Mouse (Mus musculus): ENCODE data around the gene Nfatc2. TPM values are rescaled to one million over a fixed set of nuclear protein-coding genes. Genes with fewer than 3 reads are reported as not detected.
A peak's percentile ranks its signal among the peaks of the same experiment; 100 is the strongest.

Nfatc2 gene
- total and polyA plus RNA-seq, 2 experiments from 2014 or later, result 7.3 to 7.4 TPM

GRCm38 (mm10) chr2:168532061-168532833, 69.2 kb downstream of the Nfatc2 start:
- H3K9ac ChIP-seq (replicated peaks; ENCODE audit: low read depth, low read length), result no peak overlapping the region
- 69% methylated on average over 15 of the region's 15 CpGs for WGBS
- H3K9me3 ChIP-seq (replicated peaks; ENCODE audit: control insufficient read depth, low read length), result no peaks in the 10 kb centered on the region
- no peaks in the 10 kb centered on the region for H3K27me3 ChIP-seq (ENCODE audit: control insufficient read depth, insufficient read depth, low read length)
- H3K4me3 ChIP-seq (ENCODE audit: low read depth, low read length), result no peak overlapping the region
- H3K4me1 ChIP-seq (ENCODE audit: control insufficient read depth, insufficient read depth), result no peaks in the 10 kb centered on the region
- no peak for ATAC-seq (ENCODE audit: insufficient read depth, low read depth)
- DNase-seq (ENCODE audit: low spot score), result no peak
- H3K27ac ChIP-seq (ENCODE audit: low read depth), result no peak overlapping the region
- TF ChIP-seq CTCF (IDR thresholded peaks at IDR 0.05; ENCODE audit: low read depth), result no peak
- TF ChIP-seq EP300 (IDR thresholded peaks at IDR 0.05; ENCODE audit: low read depth), result no peak
- H3K4me2 ChIP-seq (ENCODE audit: low read depth, low read length), result no peak overlapping the region
- H3K36me3 ChIP-seq (replicated peaks; ENCODE audit: control insufficient read depth, insufficient read depth, low read length), result peaks cover 18% of the 10 kb centered on the region

- Histone ChIP-seq H3K36me3 (replicated peaks; ENCODE audit: control insufficient read depth, insufficient read depth, low read length) (no peaks in the 10 kb centered on the region; the same call in 1 of the 2 replicates), H3K9ac (replicated peaks; ENCODE audit: low read depth, low read length) (no peak overlapping the region), H3K27ac (ENCODE audit: low read depth) (no peak overlapping the region), H3K4me1 (ENCODE audit: control insufficient read depth, insufficient read depth) (peaks cover 9% of the 10 kb centered on the region), H3K4me3 (ENCODE audit: low read depth, low read length) (no peak overlapping the region), H3K9me3 (replicated peaks; ENCODE audit: control insufficient read depth, low read length) (0 out of 2 replicates have a peak, but pooled peaks cover 4% of the 10 kb centered on the region), H3K4me2 (ENCODE audit: low read depth, low read length) (no peak overlapping the region), H3K27me3 (ENCODE audit: control insufficient read depth, insufficient read depth, low read length) (no peaks in the 10 kb centered on the region)
- no peak for ATAC-seq (ENCODE audit: insufficient read depth, low read depth)
- TF ChIP-seq EP300 (IDR thresholded peaks at IDR 0.05; ENCODE audit: low read depth) (no peak), CTCF (IDR thresholded peaks at IDR 0.05; ENCODE audit: low read depth) (no peak)
- no peak for DNase-seq (ENCODE audit: low spot score)
- WGBS, result 88% methylated on average over 8 of the region's 8 CpGs
These were observed 72.9 kb downstream of the Nfatc2 start for GRCm38 (mm10) chr2:168528551-168528950.

GRCm38 (mm10) chr2:168527430-168527792, 74.0 kb downstream of the Nfatc2 start:
- TF ChIP-seq CTCF (IDR thresholded peaks at IDR 0.05; ENCODE audit: low read depth) (no peak), EP300 (IDR thresholded peaks at IDR 0.05; ENCODE audit: low read depth) (no peak)

DNA sequence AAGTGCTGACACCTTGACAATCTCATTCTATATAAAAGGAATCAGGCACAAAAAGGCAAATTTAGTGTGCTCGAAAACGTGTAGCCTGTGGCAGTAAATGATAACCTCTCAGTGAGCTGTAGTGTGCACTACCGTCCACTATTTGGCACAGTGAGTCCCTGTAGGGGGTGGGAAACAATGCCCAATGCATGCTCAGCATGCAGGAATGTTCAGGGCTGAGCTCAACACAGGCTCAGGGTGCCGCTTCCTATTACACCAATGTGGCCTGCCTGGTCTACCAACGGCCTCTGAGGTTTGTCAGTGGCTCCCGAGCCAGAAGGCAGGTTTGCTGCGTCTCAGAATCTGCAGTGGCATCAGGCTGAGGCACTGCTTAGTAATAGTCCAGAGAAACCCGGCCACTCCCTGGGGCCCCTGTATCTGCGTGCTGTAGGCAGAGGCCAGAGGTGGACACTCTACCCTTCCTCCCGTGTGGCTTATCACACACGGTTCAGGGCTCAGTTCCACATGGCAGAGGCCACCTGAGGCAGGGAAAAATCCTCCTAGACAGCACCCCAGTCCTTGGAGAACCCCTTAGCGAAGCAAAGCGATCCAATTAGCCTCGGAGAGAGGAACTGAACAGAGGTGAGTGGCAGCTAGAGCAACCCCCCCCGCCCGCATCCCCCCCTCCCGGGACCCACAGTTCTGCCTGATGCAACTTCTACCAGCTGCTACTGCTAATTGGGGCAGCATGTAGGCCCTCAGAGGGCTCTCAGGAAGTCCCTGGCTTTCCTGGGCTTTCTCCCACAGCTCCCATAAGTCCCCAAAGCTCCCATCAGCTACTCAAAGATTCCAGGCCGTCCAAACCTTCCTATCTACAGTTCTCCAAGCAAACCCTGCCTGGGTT, 74.7 kb downstream of the Nfatc2 start:
- Histone ChIP-seq H3K27ac (ENCODE audit: low read depth) (no peak overlapping the region), H3K36me3 (replicated peaks; ENCODE audit: control insufficient read depth, insufficient read depth, low read length) (peaks cover 15% of the 10 kb centered on the region; the same call in 1 of the 2 replicates), H3K9ac (replicated peaks; ENCODE audit: low read depth, low read length) (no peak overlapping the region), H3K27me3 (ENCODE audit: control insufficient read depth, insufficient read depth, low read length) (no peaks in the 10 kb centered on the region), H3K9me3 (replicated peaks; ENCODE audit: control insufficient read depth, low read length) (0 out of 2 replicates have a peak, but pooled peaks cover 4% of the 10 kb centered on the region), H3K4me3 (ENCODE audit: low read depth, low read length) (no peak overlapping the region), H3K4me1 (ENCODE audit: control insufficient read depth, insufficient read depth) (peaks cover 9% of the 10 kb centered on the region), H3K4me2 (ENCODE audit: low read depth, low read length) (no peak overlapping the region)
- WGBS, result 83% methylated on average over 18 of the region's 18 CpGs
- ATAC-seq (ENCODE audit: insufficient read depth, low read depth) (no peak), DNase-seq (ENCODE audit: low spot score) (no peak)
- no peak for TF ChIP-seq CTCF (IDR thresholded peaks at IDR 0.05; ENCODE audit: low read depth)
- TF ChIP-seq EP300 (IDR thresholded peaks at IDR 0.05; ENCODE audit: low read depth), result no peak

More at GRCm38 (mm10) chr2:168527430-168527792, 74.0 kb downstream of the Nfatc2 start:
- H3K27ac ChIP-seq (ENCODE audit: low read depth), result no peak overlapping the region
- WGBS, result 88% methylated on average over 10 of the region's 10 CpGs
- 0 out of 2 replicates have a peak, but pooled peaks cover 4% of the 10 kb centered on the region for H3K9me3 ChIP-seq (replicated peaks; ENCODE audit: control insufficient read depth, low read length)
- H3K4me1 ChIP-seq (ENCODE audit: control insufficient read depth, insufficient read depth), result peaks cover 9% of the 10 kb centered on the region
- ATAC-seq (ENCODE audit: insufficient read depth, low read depth) (no peak), DNase-seq (ENCODE audit: low spot score) (no peak)
- H3K27me3 ChIP-seq (ENCODE audit: control insufficient read depth, insufficient read depth, low read length), result no peaks in the 10 kb centered on the region
- 0 out of 2 replicates have a peak, but pooled peaks cover 9% of the 10 kb centered on the region for H3K36me3 ChIP-seq (replicated peaks; ENCODE audit: control insufficient read depth, insufficient read depth, low read length)
- H3K4me2 ChIP-seq (ENCODE audit: low read depth, low read length), result no peak overlapping the region
- H3K4me3 ChIP-seq (ENCODE audit: low read depth, low read length), result no peak overlapping the region
- no peak overlapping the region for H3K9ac ChIP-seq (replicated peaks; ENCODE audit: low read depth, low read length)

GRCm38 (mm10) chr2:168525391-168526154, 75.9 kb downstream of the Nfatc2 start:
- Histone ChIP-seq H3K27ac (ENCODE audit: low read depth) (no peak overlapping the region), H3K4me3 (ENCODE audit: low read depth, low read length) (no peak overlapping the region), H3K4me1 (ENCODE audit: control insufficient read depth, insufficient read depth) (peaks cover 9% of the 10 kb centered on the region), H3K36me3 (replicated peaks; ENCODE audit: control insufficient read depth, insufficient read depth, low read length) (peaks cover 19% of the 10 kb centered on the region; the same call in 1 of the 2 replicates), H3K27me3 (ENCODE audit: control insufficient read depth, insufficient read depth, low read length) (no peaks in the 10 kb centered on the region), H3K4me2 (ENCODE audit: low read depth, low read length) (peak overlapping the region; percentile 38), H3K9me3 (replicated peaks; ENCODE audit: control insufficient read depth, low read length) (0 out of 2 replicates have a peak, but pooled peaks cover 4% of the 10 kb centered on the region), H3K9ac (replicated peaks; ENCODE audit: low read depth, low read length) (no peak overlapping the region)
- no peak for ATAC-seq (ENCODE audit: insufficient read depth, low read depth)
- TF ChIP-seq CTCF (IDR thresholded peaks at IDR 0.05; ENCODE audit: low read depth) (no peak), EP300 (IDR thresholded peaks at IDR 0.05; ENCODE audit: low read depth) (0 out of 2 replicates have a peak, but pooled peaks have one; percentile 40)
- DNase-seq (ENCODE audit: low spot score), result no peak
- WGBS, result 22% methylated on average over 17 of the region's 17 CpGs

Measured in heart, postnatal 0 days (tissue).